Mouse (Mus musculus): ENCODE measurements around the gene Colgalt2. TPM values are rescaled to one million over a fixed set of nuclear protein-coding genes. Genes with fewer than 3 reads are reported as not detected.
A peak's percentile ranks its signal among the peaks of the same experiment; 100 is the strongest.

Gene Colgalt2
- polyA plus RNA-seq, 1 experiment, result 0.32 TPM

GRCm38 (mm10) chr1:152476126-152476525, 76.5 kb downstream of the Colgalt2 start:
- H3K4me1 ChIP-seq (ENCODE audit: control insufficient read depth, insufficient read depth, insufficient read length), result no peaks in the 10 kb centered on the region
- TF ChIP-seq CTCF (IDR thresholded peaks at IDR 0.05; ENCODE audit: extremely low read depth, insufficient read depth, insufficient read length, insufficient replicate concordance) (no peak), POLR2A (IDR thresholded peaks at IDR 0.05; ENCODE audit: low read depth, low read length) (no peak)
- 77% methylated on average over 4 of the region's 4 CpGs for WGBS
- no peak overlapping the region for H3K27ac ChIP-seq (ENCODE audit: insufficient read depth, low read length)
- no peak overlapping the region for H3K4me3 ChIP-seq (ENCODE audit: extremely low read depth, insufficient read depth, insufficient read length)
- no peak for DNase-seq (ENCODE audit: low read depth in 1 of 2, low spot score in 2 of 2)
- no peaks in the 10 kb centered on the region for H3K36me3 ChIP-seq (ENCODE audit: control insufficient read depth, insufficient read depth, low read length)
- H3K27me3 ChIP-seq (ENCODE audit: control insufficient read depth, insufficient read depth, low read length), result no peaks in the 10 kb centered on the region

GRCm38 (mm10) chr1:152490842-152491241, 91.2 kb downstream of the Colgalt2 start:
- TF ChIP-seq CTCF (IDR thresholded peaks at IDR 0.05; ENCODE audit: extremely low read depth, insufficient read depth, insufficient read length, insufficient replicate concordance) (no peak), POLR2A (IDR thresholded peaks at IDR 0.05; ENCODE audit: low read depth, low read length) (no peak)
- H3K4me3 ChIP-seq (ENCODE audit: extremely low read depth, insufficient read depth, insufficient read length), result no peak overlapping the region
- H3K27me3 ChIP-seq (ENCODE audit: control insufficient read depth, insufficient read depth, low read length), result no peaks in the 10 kb centered on the region
- H3K4me1 ChIP-seq (ENCODE audit: control insufficient read depth, insufficient read depth, insufficient read length), result no peaks in the 10 kb centered on the region
- H3K27ac ChIP-seq (ENCODE audit: insufficient read depth, low read length), result no peak overlapping the region
- no peak for DNase-seq (ENCODE audit: low read depth in 1 of 2, low spot score in 2 of 2)
- 93% methylated on average over 1 of the region's 1 CpGs for WGBS
- H3K36me3 ChIP-seq (ENCODE audit: control insufficient read depth, insufficient read depth, low read length), result no peaks in the 10 kb centered on the region

DNA sequence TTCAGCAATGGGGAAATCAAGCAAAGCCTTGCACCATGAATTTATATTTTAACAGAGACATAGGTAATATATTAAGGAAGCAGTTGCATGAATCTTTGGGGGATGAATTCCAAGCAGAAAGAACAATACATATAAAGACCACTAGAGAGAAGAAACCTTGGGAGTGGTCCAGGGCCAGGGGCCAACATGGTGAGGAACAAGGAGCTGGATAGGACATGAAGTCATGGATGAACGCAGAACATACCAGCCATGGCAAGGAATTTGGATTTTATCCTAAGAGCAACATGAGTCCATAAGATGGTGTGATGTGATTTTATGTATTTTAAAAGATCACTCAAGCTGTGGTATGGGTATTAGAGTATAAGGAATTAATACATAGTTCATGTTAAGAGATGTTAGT, 92.6 kb downstream of the Colgalt2 start:
- no peaks in the 10 kb centered on the region for H3K4me1 ChIP-seq (ENCODE audit: control insufficient read depth, insufficient read depth, insufficient read length)
- no peak for DNase-seq (ENCODE audit: low read depth in 1 of 2, low spot score in 2 of 2)
- no peak overlapping the region for H3K27ac ChIP-seq (ENCODE audit: insufficient read depth, low read length)
- H3K36me3 ChIP-seq (ENCODE audit: control insufficient read depth, insufficient read depth, low read length), result no peaks in the 10 kb centered on the region
- no peaks in the 10 kb centered on the region for H3K27me3 ChIP-seq (ENCODE audit: control insufficient read depth, insufficient read depth, low read length)
- TF ChIP-seq POLR2A (IDR thresholded peaks at IDR 0.05; ENCODE audit: low read depth, low read length) (no peak), CTCF (IDR thresholded peaks at IDR 0.05; ENCODE audit: extremely low read depth, insufficient read depth, insufficient read length, insufficient replicate concordance) (no peak)
- H3K4me3 ChIP-seq (ENCODE audit: extremely low read depth, insufficient read depth, insufficient read length), result no peak overlapping the region
- WGBS, result 88% methylated on average over 1 of the region's 1 CpGs

DNA sequence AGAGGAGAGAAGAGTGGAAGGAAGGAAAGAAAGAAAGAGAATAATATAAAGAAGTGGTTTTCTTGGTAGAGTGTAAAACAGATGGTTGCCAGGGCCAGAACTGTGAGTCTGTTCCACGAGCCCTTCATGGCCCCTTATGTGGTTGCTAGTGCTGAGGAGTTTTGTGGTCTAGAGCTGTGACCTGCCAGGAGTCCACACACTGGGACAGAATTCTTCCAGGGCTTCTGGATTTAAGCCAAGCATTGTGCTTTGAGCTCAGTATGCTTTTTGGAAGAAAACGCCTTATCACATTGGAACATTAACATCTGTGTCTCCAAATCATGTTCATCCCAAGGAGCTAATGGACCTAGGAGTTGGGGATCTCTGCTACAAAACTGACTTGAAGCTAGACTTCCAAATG, 97.2 kb downstream of the Colgalt2 start:
- Histone ChIP-seq H3K4me1 (ENCODE audit: control insufficient read depth, insufficient read depth, insufficient read length) (no peaks in the 10 kb centered on the region), H3K36me3 (ENCODE audit: control insufficient read depth, insufficient read depth, low read length) (no peaks in the 10 kb centered on the region), H3K27ac (ENCODE audit: insufficient read depth, low read length) (no peak overlapping the region), H3K27me3 (ENCODE audit: control insufficient read depth, insufficient read depth, low read length) (no peaks in the 10 kb centered on the region), H3K4me3 (ENCODE audit: extremely low read depth, insufficient read depth, insufficient read length) (no peak overlapping the region)
- no peak for DNase-seq (ENCODE audit: low read depth in 1 of 2, low spot score in 2 of 2)
- TF ChIP-seq CTCF (IDR thresholded peaks at IDR 0.05; ENCODE audit: extremely low read depth, insufficient read depth, insufficient read length, insufficient replicate concordance) (no peak), POLR2A (IDR thresholded peaks at IDR 0.05; ENCODE audit: low read depth, low read length) (no peak)
- WGBS, result 51% methylated on average over 2 of the region's 2 CpGs

DNA sequence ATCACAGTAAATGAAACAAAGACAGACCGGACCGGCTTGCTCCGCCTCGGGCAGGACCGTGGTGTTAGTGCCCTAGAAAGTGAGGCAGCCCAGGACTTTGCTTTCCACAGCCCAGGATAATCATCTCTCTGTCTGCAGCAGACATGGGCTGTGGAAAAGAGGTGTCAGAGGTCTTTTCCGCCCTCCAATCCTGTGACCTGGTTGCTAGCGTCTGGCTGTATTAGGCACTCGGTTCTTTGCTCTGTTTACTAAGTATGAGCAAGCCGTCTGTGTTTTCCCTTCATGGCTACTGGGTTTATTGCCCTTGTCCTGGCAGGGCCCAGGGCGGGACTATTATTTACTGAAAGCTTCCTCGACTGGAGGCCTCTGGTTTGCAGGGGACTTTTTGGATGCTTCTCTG, 98.0 kb downstream of the Colgalt2 start:
- H3K4me1 ChIP-seq (ENCODE audit: control insufficient read depth, insufficient read depth, insufficient read length), result no peaks in the 10 kb centered on the region
- H3K4me3 ChIP-seq (ENCODE audit: extremely low read depth, insufficient read depth, insufficient read length), result no peak overlapping the region
- 63% methylated on average over 11 of the region's 11 CpGs for WGBS
- no peak for DNase-seq (ENCODE audit: low read depth in 1 of 2, low spot score in 2 of 2)
- H3K36me3 ChIP-seq (ENCODE audit: control insufficient read depth, insufficient read depth, low read length), result no peaks in the 10 kb centered on the region
- TF ChIP-seq POLR2A (IDR thresholded peaks at IDR 0.05; ENCODE audit: low read depth, low read length) (no peak), CTCF (IDR thresholded peaks at IDR 0.05; ENCODE audit: extremely low read depth, insufficient read depth, insufficient read length, insufficient replicate concordance) (no peak)
- no peaks in the 10 kb centered on the region for H3K27me3 ChIP-seq (ENCODE audit: control insufficient read depth, insufficient read depth, low read length)
- H3K27ac ChIP-seq (ENCODE audit: insufficient read depth, low read length), result peak overlapping the region; percentile 20; the same call in 1 of the 2 replicates

- TF ChIP-seq POLR2A (IDR thresholded peaks at IDR 0.05; ENCODE audit: low read depth, low read length) (no peak), CTCF (IDR thresholded peaks at IDR 0.05; ENCODE audit: extremely low read depth, insufficient read depth, insufficient read length, insufficient replicate concordance) (no peak)
Measured at GRCm38 (mm10) chr1:152499802-152500201, 100.2 kb downstream of the Colgalt2 start.

DNA sequence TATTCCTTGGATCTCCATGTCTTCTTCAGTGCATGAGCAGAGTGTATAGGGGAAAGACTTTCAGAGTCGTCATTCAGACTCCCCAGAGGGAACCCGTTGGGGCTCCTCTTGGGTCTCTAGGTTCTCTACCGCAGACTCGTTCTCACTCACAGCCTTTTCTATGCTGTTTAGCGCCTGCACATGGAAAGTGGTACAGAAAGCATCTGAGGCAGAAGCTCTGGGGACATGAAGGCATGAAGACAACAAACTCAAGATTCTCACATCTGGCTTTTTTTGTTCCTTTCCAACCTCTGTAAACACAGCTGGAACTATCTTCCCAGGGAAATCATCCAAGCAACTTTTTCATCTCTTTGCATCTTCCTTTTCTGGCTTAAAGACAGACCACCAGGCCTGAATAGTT, 106.5 kb downstream of the Colgalt2 start:
- WGBS, result 91% methylated on average over 5 of the region's 5 CpGs
- TF ChIP-seq POLR2A (IDR thresholded peaks at IDR 0.05; ENCODE audit: low read depth, low read length) (no peak), CTCF (IDR thresholded peaks at IDR 0.05; ENCODE audit: extremely low read depth, insufficient read depth, insufficient read length, insufficient replicate concordance) (no peak)
- Histone ChIP-seq H3K36me3 (ENCODE audit: control insufficient read depth, insufficient read depth, low read length) (no peaks in the 10 kb centered on the region), H3K27ac (ENCODE audit: insufficient read depth, low read length) (no peak overlapping the region), H3K4me1 (ENCODE audit: control insufficient read depth, insufficient read depth, insufficient read length) (no peaks in the 10 kb centered on the region), H3K4me3 (ENCODE audit: extremely low read depth, insufficient read depth, insufficient read length) (no peak overlapping the region), H3K27me3 (ENCODE audit: control insufficient read depth, insufficient read depth, low read length) (no peaks in the 10 kb centered on the region)
- no peak for DNase-seq (ENCODE audit: low read depth in 1 of 2, low spot score in 2 of 2)

More at GRCm38 (mm10) chr1:152499802-152500201, 100.2 kb downstream of the Colgalt2 start:
- WGBS, result 21% methylated on average over 12 of the region's 12 CpGs
- H3K27ac ChIP-seq (ENCODE audit: insufficient read depth, low read length), result no peak overlapping the region
- H3K27me3 ChIP-seq (ENCODE audit: control insufficient read depth, insufficient read depth, low read length), result no peaks in the 10 kb centered on the region
- H3K4me1 ChIP-seq (ENCODE audit: control insufficient read depth, insufficient read depth, insufficient read length), result no peaks in the 10 kb centered on the region
- no peak for DNase-seq (ENCODE audit: low read depth in 1 of 2, low spot score in 2 of 2)
- H3K4me3 ChIP-seq (ENCODE audit: extremely low read depth, insufficient read depth, insufficient read length), result no peak overlapping the region
- H3K36me3 ChIP-seq (ENCODE audit: control insufficient read depth, insufficient read depth, low read length), result no peaks in the 10 kb centered on the region

Data from spleen, adult 2 months (tissue).